Mouse (Mus musculus) cerebellum, adult 2 months (tissue): Measurements from ENCODE around the gene Zfyve27.

ENCODE experiments used
- CTCF ChIP-seq: fragments of 200-500 bp; IDR thresholded peaks from 2 replicates; pipeline ENCODE4 v1.5.1; 2011; ENCODE audit warnings: low read depth, mild to moderate bottlenecking, control low read depth, low read length, moderate library complexity, borderline replicate concordance; ENCODE audit not compliant: insufficient read depth
- POLR2A ChIP-seq: fragments of 200-500 bp; IDR thresholded peaks from 2 replicates; pipeline ENCODE4 v1.6.1; 2011; ENCODE audit warnings: low read length, control low read depth, borderline replicate concordance; ENCODE audit not compliant: insufficient read depth

- TF ChIP-seq CTCF, result no peak
- TF ChIP-seq POLR2A, result no peak
These were observed 67.2 kb downstream of the Zfyve27 start for GRCm38 (mm10) chr19:42230986-42231385.
